Mouse (Mus musculus) left cerebral cortex, adult 11 months (tissue): Measurements from ENCODE around the gene Rps6kl1.

Source experiments
- DNase-seq: peaks from one replicate; pipeline ENCODE4 v3.0.0; 2022; ENCODE audit warnings: low spot score

Gene Rps6kl1

GRCm38 (mm10) chr12:85136627-85137026, 14.4 kb downstream of the Rps6kl1 start:
- DNase-seq, result no peak

DNA sequence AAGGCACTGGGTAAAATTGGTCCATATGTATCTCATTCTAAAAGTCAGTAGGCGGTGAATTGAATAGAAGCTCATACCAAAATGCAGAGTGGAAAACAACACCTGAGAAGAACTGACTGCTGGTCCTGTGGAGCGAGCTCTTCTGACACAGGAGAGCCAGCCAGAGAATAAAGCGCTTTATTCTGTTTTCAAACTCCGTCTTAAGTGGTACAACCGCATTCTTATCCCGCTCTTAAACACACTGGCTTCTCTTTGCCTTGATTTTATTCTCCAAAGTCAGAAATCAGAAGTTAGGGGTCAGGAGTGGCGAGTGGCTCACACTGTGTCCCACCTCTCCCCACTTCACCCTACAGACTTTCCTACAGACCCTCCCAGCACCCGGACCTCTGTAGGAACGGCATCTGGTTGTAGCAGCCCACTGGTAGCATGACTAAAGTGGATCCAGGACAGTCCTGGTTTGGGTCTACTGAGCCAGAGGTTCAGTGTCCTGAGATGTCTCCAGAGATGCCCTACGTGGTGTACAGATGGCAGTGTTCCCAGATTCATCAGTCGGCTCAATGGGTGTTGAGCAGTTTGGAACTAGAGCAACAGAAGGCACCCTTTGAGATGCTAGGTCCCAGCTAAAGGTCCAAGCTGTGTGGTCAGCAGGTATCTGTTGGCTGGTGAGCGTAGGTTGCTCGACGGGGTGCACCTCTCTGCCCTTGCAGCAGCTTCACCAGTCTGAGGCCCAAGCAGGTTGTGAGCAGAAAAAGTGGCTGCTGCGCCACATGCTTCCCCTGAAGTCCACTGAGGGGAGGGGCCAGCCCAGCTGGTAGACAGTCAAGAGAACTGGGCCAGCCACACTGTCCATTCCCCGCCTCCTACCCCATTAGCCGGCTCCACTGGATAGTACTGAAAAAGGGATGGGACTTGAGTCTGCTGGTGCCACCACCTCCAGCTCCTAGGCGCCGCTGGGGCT, 15.3 kb downstream of the Rps6kl1 start:
- no peak for DNase-seq

- no peak for DNase-seq
Measured at GRCm38 (mm10) chr12:85134043-85134794, 16.8 kb downstream of the Rps6kl1 start.

DNA sequence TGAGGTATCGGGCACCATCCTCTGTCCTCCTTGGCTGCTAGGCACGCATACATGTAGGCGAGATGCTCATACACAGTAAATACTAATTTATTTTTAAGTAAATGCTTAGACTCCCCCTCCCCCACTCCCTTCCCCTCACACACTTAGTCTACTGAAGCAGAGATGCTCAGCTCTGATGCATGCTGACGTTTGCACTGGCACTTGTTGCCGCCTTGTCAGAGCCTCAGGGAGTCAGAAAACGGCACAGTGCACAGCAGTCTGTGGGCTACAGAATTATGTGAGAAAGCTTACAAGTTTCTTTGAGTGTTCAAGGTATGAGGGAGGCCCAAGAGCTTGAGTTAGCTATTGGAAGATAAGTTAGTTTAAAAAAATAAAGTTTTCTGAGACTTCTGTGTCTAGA, 19.7 kb downstream of the Rps6kl1 start:
- DNase-seq, result no peak

- DNase-seq, result no peak
Measured at GRCm38 (mm10) chr12:85129426-85129978, 21.6 kb downstream of the Rps6kl1 start.

DNA sequence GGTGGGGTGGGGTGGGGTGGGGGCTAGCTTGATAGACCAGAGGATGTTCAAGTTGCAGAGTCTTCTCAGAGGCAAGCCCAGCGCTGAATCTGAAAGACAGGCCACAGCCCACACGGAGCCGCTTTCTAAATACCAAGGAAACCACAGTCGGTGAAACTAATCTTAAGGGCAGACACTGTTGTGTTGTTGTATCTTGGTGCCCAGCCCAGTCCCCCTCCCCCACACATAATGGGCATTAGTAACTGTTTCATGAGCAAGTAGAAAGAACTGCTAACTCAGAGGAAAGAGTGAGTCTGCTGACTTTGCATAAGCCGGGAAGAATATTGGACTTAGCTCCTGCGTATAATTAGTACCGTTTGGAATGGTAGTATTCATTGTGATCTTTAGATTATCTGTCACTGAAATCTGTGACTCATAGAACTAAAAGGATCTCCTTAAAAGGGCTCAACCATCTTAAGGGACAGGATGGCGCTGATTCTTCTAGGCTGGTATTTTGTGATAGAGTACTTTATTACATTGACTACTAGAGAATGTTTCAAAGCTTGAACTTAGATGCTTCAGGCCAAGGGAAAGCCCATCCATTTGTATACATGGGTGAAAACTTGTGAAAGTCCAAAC, 24.0 kb downstream of the Rps6kl1 start:
- DNase-seq, result no peak

GRCm38 (mm10) chr12:85124751-85125150, 26.3 kb downstream of the Rps6kl1 start:
- DNase-seq, result no peak

DNA sequence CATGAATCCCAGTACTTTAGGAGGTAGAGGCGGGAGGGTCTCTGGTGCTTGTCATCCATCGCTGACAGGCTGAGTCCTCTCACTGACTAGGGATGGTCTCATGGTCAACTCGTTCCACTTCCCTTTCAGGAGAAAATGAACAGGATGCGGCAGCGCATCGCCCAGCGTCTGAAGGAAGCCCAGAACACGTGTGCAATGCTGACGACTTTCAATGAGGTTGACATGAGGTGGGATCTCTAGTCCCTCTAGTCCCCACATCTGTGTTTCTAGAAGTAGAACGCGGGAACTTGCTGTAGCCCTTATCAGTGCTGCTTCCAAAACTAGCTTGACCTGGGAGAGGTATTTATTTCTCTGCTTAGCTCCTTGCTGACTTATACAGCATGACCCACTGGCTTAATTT, 27.4 kb downstream of the Rps6kl1 start:
- no peak for DNase-seq

GRCm38 (mm10) chr12:85123108-85123530, 27.9 kb downstream of the Rps6kl1 start:
- DNase-seq, result no peak

DNA sequence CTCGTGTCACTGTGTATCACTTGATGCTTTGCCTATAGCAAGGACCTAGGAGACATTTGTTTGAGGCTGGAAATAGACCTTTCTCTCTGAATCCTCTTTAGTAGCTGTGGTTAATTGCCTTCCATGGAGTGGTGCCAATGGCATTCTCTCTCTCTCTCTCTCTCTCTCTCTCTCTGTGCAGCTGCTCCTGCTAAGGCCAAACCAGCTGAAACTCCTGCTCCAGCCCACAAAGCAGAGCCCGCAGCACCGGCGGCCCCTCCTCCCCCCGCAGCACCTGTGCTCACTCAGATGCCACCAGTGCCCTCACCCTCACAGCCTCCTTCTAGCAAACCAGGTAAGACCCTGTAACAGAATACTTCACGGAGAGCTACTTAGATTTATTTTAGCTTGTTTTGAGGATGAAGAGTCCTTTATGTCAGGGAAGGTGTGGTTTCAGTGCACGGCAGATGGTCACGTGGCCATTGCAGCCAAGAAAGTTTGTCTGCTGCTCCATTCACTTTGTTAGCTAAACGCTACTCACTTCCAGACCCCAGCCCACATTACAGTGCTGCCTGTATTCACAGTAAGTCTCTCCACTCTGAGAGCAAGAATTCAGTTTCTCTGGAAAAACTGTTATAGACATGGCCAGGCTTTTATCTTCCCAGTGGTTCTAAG, 29.1 kb downstream of the Rps6kl1 start:
- no peak for DNase-seq

- no peak for DNase-seq
Measured at GRCm38 (mm10) chr12:85115678-85116077, 35.4 kb downstream of the Rps6kl1 start.

GRCm38 (mm10) chr12:85113917-85114316, 37.1 kb downstream of the Rps6kl1 start:
- DNase-seq, result no peak

DNA sequence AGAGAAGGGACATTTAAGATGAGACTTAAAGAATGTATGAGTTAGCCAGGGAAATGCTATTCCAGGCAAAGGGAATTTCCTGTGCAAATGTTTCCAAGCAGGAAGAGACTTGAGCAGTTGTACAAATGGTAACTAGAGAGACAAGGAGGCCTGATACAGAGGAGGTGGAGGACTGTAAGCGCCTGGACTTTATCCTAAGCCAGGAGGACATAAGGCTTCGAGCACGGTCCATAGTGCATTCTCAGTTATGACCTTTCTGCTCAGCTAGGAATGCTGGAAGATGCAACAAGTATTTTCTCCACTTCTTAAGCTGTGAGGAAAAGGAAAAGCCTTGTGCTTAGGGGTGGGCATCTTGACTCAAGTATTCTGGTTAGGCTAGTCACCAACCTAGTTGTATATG, 37.7 kb downstream of the Rps6kl1 start:
- no peak for DNase-seq

DNA sequence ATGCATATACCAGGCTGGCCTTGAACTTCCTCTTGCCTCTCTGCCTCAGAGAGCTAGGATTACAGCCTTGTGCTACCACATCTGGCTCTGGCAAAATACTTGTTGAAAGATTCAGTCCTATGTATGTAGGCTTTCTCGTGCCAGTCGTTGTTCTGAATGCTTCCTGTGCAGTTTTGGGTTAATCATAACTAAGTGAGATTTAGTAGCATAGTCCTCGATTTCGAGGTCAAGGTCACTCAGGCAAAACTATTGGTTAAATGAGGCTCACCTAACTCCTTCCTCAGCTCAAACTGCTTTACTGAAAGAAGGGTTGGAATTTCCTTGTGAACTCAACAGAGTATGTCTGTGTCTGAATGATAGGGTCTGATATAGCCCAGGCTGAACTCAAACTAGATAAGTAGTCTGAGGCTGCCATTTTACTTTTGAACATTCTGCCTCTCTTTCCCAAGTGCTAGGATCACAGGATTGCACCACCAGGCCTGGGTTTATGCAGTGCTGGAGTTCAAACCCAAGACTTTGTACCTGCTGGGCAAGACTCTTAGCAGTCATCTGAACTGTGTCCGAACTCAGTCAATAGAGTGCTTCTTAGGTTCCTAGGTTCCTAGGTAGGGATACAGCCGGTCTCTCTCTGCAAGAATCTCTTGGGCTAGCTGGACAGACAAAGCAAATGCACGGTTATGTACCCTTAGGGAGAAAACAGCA, 38.4 kb downstream of the Rps6kl1 start:
- DNase-seq, result no peak

DNA sequence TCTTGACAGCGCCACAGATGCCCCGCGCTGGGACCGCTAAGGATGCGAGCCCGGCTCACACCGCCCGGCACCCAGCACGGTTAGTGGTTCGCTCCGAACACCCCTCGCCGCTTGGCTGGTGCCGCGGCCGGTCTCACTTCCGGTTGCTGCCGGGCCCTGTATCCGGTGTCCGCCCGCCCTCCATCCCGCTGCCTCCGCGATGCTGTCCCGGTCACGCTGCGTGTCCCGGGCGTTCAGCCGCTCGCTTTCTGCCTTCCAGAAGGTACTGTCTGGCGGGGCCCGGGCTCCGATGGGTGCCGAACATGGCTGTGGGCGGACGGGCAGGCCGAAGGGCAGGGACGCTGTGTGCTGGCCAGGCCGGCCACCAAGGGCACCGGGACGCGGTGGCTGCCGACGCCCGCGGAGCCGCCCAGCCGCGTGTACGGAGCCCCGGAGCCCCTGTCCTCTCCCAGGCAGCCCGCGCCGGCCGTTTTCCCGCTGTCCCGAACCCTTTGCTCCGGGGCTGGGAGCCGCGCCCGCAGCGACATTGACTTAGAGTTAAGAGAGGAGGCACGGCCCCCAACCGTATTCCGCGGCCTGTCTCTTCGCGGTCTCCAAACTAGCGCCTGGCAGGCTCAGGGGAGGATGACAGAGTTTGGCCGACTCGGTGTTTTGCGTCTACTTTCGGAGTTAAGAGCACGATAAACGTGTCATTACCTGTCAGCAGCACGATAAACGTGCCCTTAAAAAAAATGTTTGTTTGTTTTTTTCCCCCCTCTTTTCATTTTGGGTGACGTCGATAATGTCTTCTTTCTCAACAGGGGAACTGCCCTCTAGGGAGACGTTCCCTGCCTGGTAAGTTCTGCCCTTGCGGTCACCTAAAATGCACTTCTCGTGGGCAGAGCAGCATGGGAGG, 40.1 kb downstream of the Rps6kl1 start, which contains the start of the genes Prox2 and Dlst:
Prox2 (minus strand) TSS at position 62 of the 895 bp plus-strand sequence.
Dlst (plus strand) TSS at position 136 of the 895 bp plus-strand sequence.
- DNase-seq, result peak; percentile 77

GRCm38 (mm10) chr12:85110011-85110697, 40.9 kb downstream of the Rps6kl1 start:
- DNase-seq, result no peak

DNA sequence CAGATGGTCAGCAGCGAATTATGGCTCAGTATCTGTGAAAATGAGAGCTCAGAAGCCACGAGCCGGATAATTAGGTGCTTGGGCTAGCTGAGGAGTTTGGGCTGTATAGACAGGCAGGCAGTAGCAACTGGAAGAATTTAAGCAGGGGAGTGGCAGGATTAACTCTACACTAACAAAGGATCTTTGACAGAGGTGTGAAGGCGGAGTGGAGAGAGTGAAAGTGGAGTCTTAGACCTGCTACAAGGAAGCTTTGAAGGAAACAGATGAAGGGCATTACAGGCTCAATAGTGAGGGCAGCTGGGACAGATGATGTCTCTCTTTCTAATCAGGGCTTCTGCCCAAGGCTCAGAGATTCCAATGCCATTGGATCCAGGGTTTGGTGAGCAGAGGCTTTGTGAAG, 41.6 kb downstream of the Rps6kl1 start:
- no peak for DNase-seq

GRCm38 (mm10) chr12:85108643-85109042, 42.4 kb downstream of the Rps6kl1 start:
- DNase-seq, result no peak

GRCm38 (mm10) chr12:85106292-85106691, 44.8 kb downstream of the Rps6kl1 start:
- DNase-seq, result no peak
